Mouse (Mus musculus) heart, embryonic 15.5 days (tissue): Measurements from ENCODE around the gene Oxct2b. TPM values are rescaled to one million over a fixed set of nuclear protein-coding genes. Genes with fewer than 3 reads are reported as not detected.

Experiments used
- ATAC-seq: fragments of 200-750 bp; cut with Nextera tagmentation; replicated peaks from 2 replicates; pipeline ENCODE4 v1.8.0; 2017; ENCODE audit warnings: low read depth, moderate TSS enrichment; ENCODE audit not compliant: insufficient number of reproducible peaks, insufficient read depth, low FRiP score
- H3K27ac ChIP-seq: fragments of 300-500 bp; sonication (generic); 2 replicates; pipeline ENCODE4 v1.5.1; 2015; ENCODE audit warnings: mild to moderate bottlenecking, inconsistent platforms
- H3K27me3 ChIP-seq: fragments of 300-500 bp; sonication (generic); 2 replicates; pipeline ENCODE4 v1.6.1; 2015; ENCODE audit warnings: inconsistent platforms
- H3K36me3 ChIP-seq: fragments of 300-500 bp; sonication (generic); 2 replicates; pipeline ENCODE4 v1.6.1; 2015; ENCODE audit warnings: mild to moderate bottlenecking, inconsistent platforms
- H3K4me1 ChIP-seq: fragments of 300-500 bp; sonication (generic); replicated peaks from 2 replicates; pipeline ENCODE4 v1.6.1; 2015; ENCODE audit warnings: inconsistent platforms
- H3K4me2 ChIP-seq: fragments of 300-500 bp; sonication (generic); 2 replicates; pipeline ENCODE4 v1.6.1; 2015; ENCODE audit warnings: inconsistent platforms, mild to moderate bottlenecking, moderate library complexity
- H3K4me3 ChIP-seq: fragments of 300-500 bp; sonication (generic); 2 replicates; pipeline ENCODE4 v1.5.1; 2015; ENCODE audit warnings: mild to moderate bottlenecking, inconsistent platforms
- H3K9ac ChIP-seq: fragments of 300-500 bp; sonication (generic); 2 replicates; pipeline ENCODE4 v1.6.1; 2015; ENCODE audit warnings: mild to moderate bottlenecking, inconsistent platforms
- H3K9me3 ChIP-seq: fragments of 300-500 bp; sonication (generic); replicated peaks from 2 replicates; pipeline ENCODE4 v1.6.1; 2016; ENCODE audit warnings: inconsistent platforms
- WGBS: fragments of 180-500 bp; shearing (Covaris S2); methylation state at CpG from one replicate; pipeline ENCODE4 v1.1.7; 2015; ENCODE audit warnings: mixed read lengths; 5-methylcytosine and 5-hydroxymethylcytosine counted together
- polyA plus RNA-seq: library from polyadenylated mRNA; unstranded; fragments of >200 nt; fragmentation: Nextera tagmentation; extraction: Ambion mirVana; gene quantifications from 2 replicates; pipeline ENCODE4 v1.2.1, GENCODE M21; 2015

Oxct2b gene
- polyA plus RNA-seq: not detected in 2 replicates

- Histone ChIP-seq H3K4me1 (peaks cover 4% of the 10 kb centered on the region; the same call in 1 of the 2 replicates), H3K9ac (no peak within 1 kb of the TSS), H3K4me2 (peak within 1 kb of the TSS; percentile 66), H3K27ac (no peak within 1 kb of the TSS), H3K9me3 (no peaks in the 10 kb centered on the region), H3K36me3 (no peaks in the 10 kb centered on the region), H3K27me3 (peaks cover 26% of the 10 kb centered on the region), H3K4me3 (peak within 1 kb of the TSS; percentile 41)
- 6% methylated on average over 22 of the region's 22 CpGs for WGBS
- no peak for ATAC-seq
Observed at GRCm38 (mm10) chr4:123116011-123116410, at the start of gene Oxct2b. TSS of gene Oxct2b (plus strand) at chr4:123116266.

GRCm38 (mm10) chr4:123068646-123069045 is 47.4 kb upstream of the Oxct2b start:
- 65% methylated on average over 6 of the region's 6 CpGs for WGBS
- Histone ChIP-seq H3K9ac (no peak overlapping the region), H3K27me3 (peaks cover 27% of the 10 kb centered on the region)

GRCm38 (mm10) chr4:123071266-123071966 is 44.6 kb upstream of the Oxct2b start:
- H3K4me1 ChIP-seq: 0 out of 2 replicates have a peak, but pooled peaks cover 3% of the 10 kb centered on the region
- peak overlapping the region; percentile 13; the same call in 1 of the 2 replicates for H3K4me3 ChIP-seq
- no peak for ATAC-seq
- H3K4me2 ChIP-seq: peak overlapping the region; percentile 51
- no peaks in the 10 kb centered on the region for H3K9me3 ChIP-seq
- 5% methylated on average over 13 of the region's 13 CpGs for WGBS
- no peak overlapping the region for H3K27ac ChIP-seq
- H3K9ac ChIP-seq: no peak overlapping the region
- H3K27me3 ChIP-seq: peaks cover 31% of the 10 kb centered on the region
- no peaks in the 10 kb centered on the region for H3K36me3 ChIP-seq

More at GRCm38 (mm10) chr4:123068646-123069045, 47.4 kb upstream of the Oxct2b start:
- ATAC-seq: no peak
- H3K4me3 ChIP-seq: no peak overlapping the region
- 0 out of 2 replicates have a peak, but pooled peaks cover 3% of the 10 kb centered on the region for H3K4me1 ChIP-seq
- no peaks in the 10 kb centered on the region for H3K36me3 ChIP-seq
- H3K27ac ChIP-seq: no peak overlapping the region
- no peaks in the 10 kb centered on the region for H3K9me3 ChIP-seq
- H3K4me2 ChIP-seq: no peak overlapping the region

- peaks cover 38% of the 10 kb centered on the region for H3K27me3 ChIP-seq
- no peak overlapping the region for H3K9ac ChIP-seq
- 64% methylated on average over 8 of the region's 8 CpGs for WGBS
- no peaks in the 10 kb centered on the region for H3K36me3 ChIP-seq
- no peak for ATAC-seq
- no peak overlapping the region for H3K4me3 ChIP-seq
- no peaks in the 10 kb centered on the region for H3K9me3 ChIP-seq
- H3K4me1 ChIP-seq: no peaks in the 10 kb centered on the region
- H3K27ac ChIP-seq: no peak overlapping the region
- H3K4me2 ChIP-seq: no peak overlapping the region
Observed at GRCm38 (mm10) chr4:123076928-123077327, 39.1 kb upstream of the Oxct2b start.

- H3K9me3 ChIP-seq: no peaks in the 10 kb centered on the region
- H3K4me2 ChIP-seq: no peak overlapping the region
- ATAC-seq: no peak
- H3K4me1 ChIP-seq: no peaks in the 10 kb centered on the region
- no peaks in the 10 kb centered on the region for H3K36me3 ChIP-seq
- H3K27ac ChIP-seq: no peak overlapping the region
- no peak overlapping the region for H3K4me3 ChIP-seq
- H3K9ac ChIP-seq: no peak overlapping the region
- 61% methylated on average over 4 of the region's 4 CpGs for WGBS
- H3K27me3 ChIP-seq: peaks cover 45% of the 10 kb centered on the region
Observed at GRCm38 (mm10) chr4:123078231-123078630, 37.8 kb upstream of the Oxct2b start.

GRCm38 (mm10) chr4:123080791-123081190 is 35.3 kb upstream of the Oxct2b start:
- Histone ChIP-seq H3K27me3 (peaks cover 32% of the 10 kb centered on the region), H3K4me2 (no peak overlapping the region), H3K27ac (no peak overlapping the region), H3K4me1 (no peaks in the 10 kb centered on the region), H3K36me3 (no peaks in the 10 kb centered on the region), H3K9ac (no peak overlapping the region), H3K4me3 (no peak overlapping the region), H3K9me3 (no peaks in the 10 kb centered on the region)
- ATAC-seq: no peak
- WGBS: 51% methylated on average over 13 of the region's 13 CpGs

GRCm38 (mm10) chr4:123082283-123083163 is 33.5 kb upstream of the Oxct2b start:
- Histone ChIP-seq H3K36me3 (no peaks in the 10 kb centered on the region), H3K27me3 (peaks cover 28% of the 10 kb centered on the region), H3K4me3 (no peak overlapping the region), H3K9me3 (no peaks in the 10 kb centered on the region), H3K27ac (no peak overlapping the region), H3K9ac (no peak overlapping the region), H3K4me1 (no peaks in the 10 kb centered on the region), H3K4me2 (no peak overlapping the region)
- 74% methylated on average over 20 of the region's 20 CpGs for WGBS
- no peak for ATAC-seq

- H3K27me3 ChIP-seq: peaks cover 28% of the 10 kb centered on the region
- ATAC-seq: no peak
- 60% methylated on average over 13 of the region's 13 CpGs for WGBS
- no peaks in the 10 kb centered on the region for H3K9me3 ChIP-seq
- H3K27ac ChIP-seq: no peak overlapping the region
- H3K36me3 ChIP-seq: no peaks in the 10 kb centered on the region
- no peak overlapping the region for H3K4me3 ChIP-seq
- H3K4me1 ChIP-seq: no peaks in the 10 kb centered on the region
- H3K9ac ChIP-seq: no peak overlapping the region
- H3K4me2 ChIP-seq: no peak overlapping the region
Observed at GRCm38 (mm10) chr4:123083323-123083902, 32.7 kb upstream of the Oxct2b start.

- H3K4me3 ChIP-seq: no peak overlapping the region
- no peaks in the 10 kb centered on the region for H3K36me3 ChIP-seq
- no peak for ATAC-seq
- H3K27ac ChIP-seq: no peak overlapping the region
- H3K9me3 ChIP-seq: no peaks in the 10 kb centered on the region
- no peaks in the 10 kb centered on the region for H3K4me1 ChIP-seq
- peaks cover 19% of the 10 kb centered on the region for H3K27me3 ChIP-seq
- no peak overlapping the region for H3K4me2 ChIP-seq
- 75% methylated on average over 2 of the region's 2 CpGs for WGBS
- no peak overlapping the region for H3K9ac ChIP-seq
Observed at GRCm38 (mm10) chr4:123085290-123085689, 30.8 kb upstream of the Oxct2b start.

- WGBS: 87% methylated on average over 4 of the region's 4 CpGs
- ATAC-seq: no peak
- Histone ChIP-seq H3K9ac (no peak overlapping the region), H3K27me3 (peaks cover 13% of the 10 kb centered on the region), H3K9me3 (no peaks in the 10 kb centered on the region), H3K27ac (no peak overlapping the region), H3K36me3 (no peaks in the 10 kb centered on the region), H3K4me3 (no peak overlapping the region), H3K4me2 (no peak overlapping the region), H3K4me1 (no peaks in the 10 kb centered on the region)
Observed at GRCm38 (mm10) chr4:123086381-123086780, 29.7 kb upstream of the Oxct2b start.

GRCm38 (mm10) chr4:123092621-123093020 is 23.4 kb upstream of the Oxct2b start:
- Histone ChIP-seq H3K36me3 (no peaks in the 10 kb centered on the region), H3K27me3 (peaks cover 5% of the 10 kb centered on the region; the same call in 1 of the 2 replicates), H3K27ac (no peak overlapping the region), H3K9ac (no peak overlapping the region), H3K4me1 (no peaks in the 10 kb centered on the region), H3K9me3 (no peaks in the 10 kb centered on the region), H3K4me3 (no peak overlapping the region), H3K4me2 (no peak overlapping the region; the same call in 1 of the 2 replicates)
- 56% methylated on average over 5 of the region's 5 CpGs for WGBS
- no peak for ATAC-seq
